Mouse (Mus musculus): ENCODE data around the gene Tnpo3.

- no peak for TF ChIP-seq GATA1 (IDR thresholded peaks at IDR 0.05; ENCODE audit: borderline replicate concordance, low read length)
- no peak for TF ChIP-seq FLI1 (IDR thresholded peaks at IDR 0.05; ENCODE audit: low read length)
These were observed 108.9 kb downstream of the Tnpo3 start for GRCm38 (mm10) chr6:29500810-29501209.

Measured in megakaryocyte, embryonic 14.5 days (primary cell).